Mouse (Mus musculus) kidney, adult 2 months (tissue): ENCODE measurements around the gene Zfyve1.
"Not testable (repeated sequence)": the region's sequence is repeated elsewhere in the genome, so short reads cannot be mapped to it uniquely, and the experiment has no call there.

Experiments used
- CTCF ChIP-seq: fragments of 200-500 bp; conservative IDR thresholded peaks from 2 replicates; pipeline ENCODE4 v1.5.1; 2011; ENCODE audit warnings: low read depth, mild to moderate bottlenecking, control low read depth, low read length, moderate library complexity, mixed read lengths; ENCODE audit not compliant: insufficient read depth, insufficient read length
- POLR2A ChIP-seq: fragments of 200-500 bp; IDR thresholded peaks from one replicate; pipeline ENCODE4 v1.6.1; 2011; ENCODE audit warnings: low read depth, low read length, control low read depth

GRCm38 (mm10) chr12:83630936-83631335 is 33.9 kb upstream of the Zfyve1 start, which contains the start of gene Rbm25:
- TF ChIP-seq CTCF, POLR2A: not testable (repeated sequence)
